Mouse (Mus musculus) olfactory bulb, adult 2 months (tissue): ENCODE measurements around the gene Cacna1a.

Experiments
- CTCF ChIP-seq: fragments of 200-500 bp; IDR thresholded peaks from 2 replicates; pipeline ENCODE4 v1.5.1; 2012; ENCODE audit warnings: low read depth, mild to moderate bottlenecking, low read length, moderate library complexity; ENCODE audit not compliant: insufficient read depth
- POLR2A ChIP-seq: fragments of 200-500 bp; IDR thresholded peaks from 2 replicates; pipeline ENCODE4 v1.6.1; 2012; ENCODE audit warnings: mild to moderate bottlenecking, low read depth, low read length, moderate library complexity; ENCODE audit not compliant: insufficient read depth

DNA sequence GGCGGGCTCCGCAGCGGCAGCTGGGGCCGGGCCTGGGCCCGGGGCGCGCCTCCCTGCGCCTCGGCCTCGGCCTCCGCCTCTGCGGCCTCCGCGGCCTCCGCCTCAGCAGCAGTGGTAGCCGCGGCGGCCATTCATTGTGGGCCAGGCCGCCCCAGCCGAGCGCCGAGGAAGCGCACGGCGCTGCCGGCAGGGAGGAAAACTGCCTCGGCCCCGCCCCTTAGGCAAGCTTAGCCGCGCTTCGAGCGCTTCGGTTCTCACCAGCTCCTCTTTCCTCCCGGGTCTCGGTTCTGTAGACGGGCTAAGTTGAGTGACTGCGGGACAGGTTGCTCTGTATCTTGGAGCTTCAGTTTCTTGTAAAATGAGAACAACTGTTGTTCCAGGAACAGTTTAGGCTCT is 299.5 kb downstream of the Cacna1a start, which contains the start of gene Nacc1:
- TF ChIP-seq CTCF (no peak), POLR2A (peak; percentile 30; the same call in 1 of the 2 replicates)
